30 mouse cellular contexts compared by ENCODE assay signal in genomic region chr14:117478879-117479278, GRCm38 (mm10).
A peak's percentile ranks its signal among the peaks of the same experiment; 100 is the strongest.
DNase-seq lines count a peak whose midpoint lies in the region; ATAC-seq lines count a peak whose summit lies in the region.
"Had no signal": no experiment of that assay in that cellular context is flagged by ENCODE, and none has a peak within 500 bp of the region (broad histone marks: within the 10 kb centered on the region; RNA-seq: fewer than 3 reads in every experiment).

No protein-coding gene starts in this region.

- intact Hi-C loops in heart, postnatal 25 days (cut with DNase I) = no loop called here

- peak; percentile 5 to 9 for DNase-seq in cerebellum, postnatal 10 days
- no peak for DNase-seq in cerebellum, adult 9-10 months
- DNase-seq in heart, postnatal 4 days = peak; percentile 8
- DNase-seq in heart, postnatal 25 days (ENCODE audit: low spot score) = no peak
- DNase-seq in NIH3T3 (ENCODE audit: low read depth) = peak; percentile 52
- DNase-seq: adrenal gland, adult 8-10 months; cerebellum, adult 11-12 months; gastrocnemius, postnatal 25 days; heart, adult 11 months; heart, postnatal 14 days; kidney, adult 8-10 months; kidney, postnatal 4 days; layer of hippocampus, postnatal 36 days; liver; lung, adult 2 months; lung, postnatal 10 days; spleen, adult 18-20 months; thymus, postnatal 25 days had no signal

- WGBS in neural tube, embryonic 13.5 days = 50% methylated on average over 3 of the region's 3 CpGs
- 52% methylated on average over 3 of the region's 3 CpGs for WGBS in neural tube, embryonic 15.5 days

- H3K9ac ChIP-seq in neural tube, embryonic 13.5 days = no peak overlapping the region
- H3K9ac ChIP-seq in neural tube, embryonic 15.5 days (replicated peaks) = no peak overlapping the region
- H3K9ac ChIP-seq: forebrain, embryonic 15.5 days; heart, embryonic 12.5 days; hindbrain, embryonic 12.5 days; liver, embryonic 14.5 days had no signal

- H3K4me2 ChIP-seq in neural tube, embryonic 13.5 days = no peak overlapping the region
- no peak overlapping the region for H3K4me2 ChIP-seq in neural tube, embryonic 15.5 days
- H3K4me2 ChIP-seq: forebrain, embryonic 15.5 days; heart, embryonic 12.5 days; hindbrain, embryonic 12.5 days had no signal

- no peaks in the 10 kb centered on the region for H3K9me3 ChIP-seq in neural tube, embryonic 13.5 days
- no peaks in the 10 kb centered on the region for H3K9me3 ChIP-seq in neural tube, embryonic 15.5 days (replicated peaks)
- H3K9me3 ChIP-seq: forebrain, embryonic 15.5 days; heart, embryonic 12.5 days; hindbrain, embryonic 12.5 days had no signal

- H3K36me3 ChIP-seq in neural tube, embryonic 13.5 days = no peaks in the 10 kb centered on the region
- no peaks in the 10 kb centered on the region for H3K36me3 ChIP-seq in neural tube, embryonic 15.5 days
- H3K36me3 ChIP-seq: forebrain, embryonic 15.5 days; G1E; heart, embryonic 12.5 days; hindbrain, embryonic 12.5 days had no signal

- H3K4me1 ChIP-seq in neural tube, embryonic 13.5 days (replicated peaks) = 0 out of 2 replicates have a peak, but pooled peaks cover 12% of the 10 kb centered on the region
- H3K4me1 ChIP-seq in neural tube, embryonic 15.5 days = peaks cover 8% of the 10 kb centered on the region
- H3K4me1 ChIP-seq: forebrain, embryonic 15.5 days; heart, embryonic 12.5 days; hindbrain, embryonic 12.5 days had no signal

- ATAC-seq in neural tube, embryonic 13.5 days (ENCODE audit: low read depth) = peak; percentile 40; the same call in 1 of the 2 replicates
- ATAC-seq in neural tube, embryonic 15.5 days (ENCODE audit: low FRiP score) = no peak
- ATAC-seq in megakaryocyte, adult 5-6 weeks (ENCODE audit: poor library complexity, severe bottlenecking) = no peak
- ATAC-seq: activated CD4-positive, CD25-positive, alpha-beta regulatory T cell, adult 4 months; forebrain, embryonic 15.5 days; intestine, embryonic 16.5 days had no signal

- H3K4me3 ChIP-seq in neural tube, embryonic 13.5 days = no peak overlapping the region
- no peak overlapping the region for H3K4me3 ChIP-seq in neural tube, embryonic 15.5 days (replicated peaks)
- H3K4me3 ChIP-seq: forebrain, embryonic 15.5 days; heart, embryonic 12.5 days; hindbrain, embryonic 12.5 days had no signal

- no peak overlapping the region for H3K27ac ChIP-seq in neural tube, embryonic 13.5 days (replicated peaks)
- H3K27ac ChIP-seq in neural tube, embryonic 15.5 days (replicated peaks) = no peak overlapping the region
- H3K27ac ChIP-seq: forebrain, embryonic 15.5 days; hindbrain, embryonic 12.5 days; kidney, postnatal 0 days; liver, embryonic 14.5 days; macrophage had no signal

- no peaks in the 10 kb centered on the region for H3K27me3 ChIP-seq in neural tube, embryonic 13.5 days
- no peaks in the 10 kb centered on the region for H3K27me3 ChIP-seq in neural tube, embryonic 15.5 days (replicated peaks)
- H3K27me3 ChIP-seq: forebrain, embryonic 15.5 days; heart, embryonic 12.5 days; hindbrain, embryonic 12.5 days had no signal

Comparison
In these comparisons a context has a peak if more than half of its experiments do, and no peak if none do; other contexts are left out.
1. DNase-seq: peak in cerebellum, postnatal 10 days (2 of 2), heart, postnatal 4 days (single experiment) and NIH3T3 (single experiment); none in cerebellum, adult 9-10 months (single experiment) and heart, postnatal 25 days (single experiment).